Mouse (Mus musculus): ENCODE measurements at regions not wholly inside any gene's neighbourhood (a gene's known extent, or its start where the extent isn't known, plus 50 kb on each side); places are given as distances from the start of the nearest gene placed in this dataset.

GRCm38 (mm10) chr2:78986984-78987383 lies 119.1 kb downstream of the Ube2e3 start:
- no peak for ATAC-seq (ENCODE audit: insufficient number of reproducible peaks, low FRiP score)
- Histone ChIP-seq H3K27me3 (replicated peaks) (no peaks in the 10 kb centered on the region), H3K9ac (no peak overlapping the region)

GRCm38 (mm10) chr2:78987388-78987787 lies 119.5 kb downstream of the Ube2e3 start:
- H3K4me3 ChIP-seq = no peak overlapping the region
- ATAC-seq (ENCODE audit: insufficient number of reproducible peaks, low FRiP score) = no peak
- no peaks in the 10 kb centered on the region for H3K36me3 ChIP-seq
- no peak overlapping the region for H3K4me2 ChIP-seq
- H3K9me3 ChIP-seq (replicated peaks) = no peaks in the 10 kb centered on the region; the same call in 1 of the 2 replicates
- no peaks in the 10 kb centered on the region for H3K27me3 ChIP-seq (replicated peaks)
- peaks cover 5% of the 10 kb centered on the region; the same call in 1 of the 2 replicates for H3K4me1 ChIP-seq (replicated peaks)
- 98% methylated on average over 3 of the region's 3 CpGs for WGBS
- H3K27ac ChIP-seq (ENCODE audit: poor library complexity, severe bottlenecking) = no peak overlapping the region
- H3K9ac ChIP-seq = no peak overlapping the region

More at GRCm38 (mm10) chr2:78986984-78987383, 119.1 kb downstream of the Ube2e3 start:
- Histone ChIP-seq H3K4me3 (no peak overlapping the region), H3K27ac (ENCODE audit: poor library complexity, severe bottlenecking) (no peak overlapping the region), H3K36me3 (no peaks in the 10 kb centered on the region), H3K9me3 (replicated peaks) (no peaks in the 10 kb centered on the region; the same call in 1 of the 2 replicates), H3K4me2 (no peak overlapping the region), H3K4me1 (replicated peaks) (peaks cover 5% of the 10 kb centered on the region; the same call in 1 of the 2 replicates)
- 85% methylated on average over 7 of the region's 7 CpGs for WGBS

- Histone ChIP-seq H3K27me3 (replicated peaks) (no peaks in the 10 kb centered on the region), H3K9me3 (replicated peaks) (no peaks in the 10 kb centered on the region; the same call in 1 of the 2 replicates), H3K4me3 (no peak overlapping the region), H3K9ac (no peak overlapping the region), H3K27ac (ENCODE audit: poor library complexity, severe bottlenecking) (no peak overlapping the region), H3K4me2 (no peak overlapping the region), H3K4me1 (replicated peaks) (peaks cover 5% of the 10 kb centered on the region; the same call in 1 of the 2 replicates), H3K36me3 (no peaks in the 10 kb centered on the region)
- WGBS = 67% methylated on average over 2 of the region's 2 CpGs
- no peak for ATAC-seq (ENCODE audit: insufficient number of reproducible peaks, low FRiP score)
Measured at GRCm38 (mm10) chr2:78988224-78988623, 120.3 kb downstream of the Ube2e3 start.

GRCm38 (mm10) chr2:78994800-78995555 lies 127.1 kb downstream of the Ube2e3 start:
- H3K27ac ChIP-seq (ENCODE audit: poor library complexity, severe bottlenecking) = no peak overlapping the region
- no peak overlapping the region for H3K4me2 ChIP-seq
- ATAC-seq (ENCODE audit: insufficient number of reproducible peaks, low FRiP score) = no peak
- peaks cover 5% of the 10 kb centered on the region; the same call in 1 of the 2 replicates for H3K4me1 ChIP-seq (replicated peaks)
- H3K36me3 ChIP-seq = no peaks in the 10 kb centered on the region
- no peaks in the 10 kb centered on the region for H3K27me3 ChIP-seq (replicated peaks)
- 78% methylated on average over 3 of the region's 3 CpGs for WGBS
- H3K9ac ChIP-seq = no peak overlapping the region
- no peak overlapping the region for H3K4me3 ChIP-seq
- H3K9me3 ChIP-seq (replicated peaks) = no peaks in the 10 kb centered on the region; the same call in 1 of the 2 replicates

GRCm38 (mm10) chr2:78998637-78999036 lies 130.7 kb downstream of the Ube2e3 start:
- H3K27ac ChIP-seq (ENCODE audit: poor library complexity, severe bottlenecking) = no peak overlapping the region
- H3K36me3 ChIP-seq = no peaks in the 10 kb centered on the region
- no peak overlapping the region for H3K4me3 ChIP-seq
- H3K9me3 ChIP-seq (replicated peaks) = no peaks in the 10 kb centered on the region; the same call in 1 of the 2 replicates
- H3K4me1 ChIP-seq (replicated peaks) = no peaks in the 10 kb centered on the region
- no peak overlapping the region for H3K4me2 ChIP-seq
- no peak overlapping the region for H3K9ac ChIP-seq
- 94% methylated on average over 8 of the region's 8 CpGs for WGBS
- ATAC-seq (ENCODE audit: insufficient number of reproducible peaks, low FRiP score) = no peak
- H3K27me3 ChIP-seq (replicated peaks) = no peaks in the 10 kb centered on the region

- Histone ChIP-seq H3K36me3 (no peaks in the 10 kb centered on the region), H3K9ac (no peak overlapping the region), H3K4me2 (no peak overlapping the region), H3K4me3 (no peak overlapping the region), H3K9me3 (replicated peaks) (no peaks in the 10 kb centered on the region), H3K4me1 (replicated peaks) (no peaks in the 10 kb centered on the region), H3K27ac (ENCODE audit: poor library complexity, severe bottlenecking) (no peak overlapping the region), H3K27me3 (replicated peaks) (no peaks in the 10 kb centered on the region)
- ATAC-seq (ENCODE audit: insufficient number of reproducible peaks, low FRiP score) = no peak
- 70% methylated on average over 4 of the region's 4 CpGs for WGBS
Measured at GRCm38 (mm10) chr2:78999410-78999809, 131.5 kb downstream of the Ube2e3 start.

- H3K36me3 ChIP-seq = no peaks in the 10 kb centered on the region
- 43% methylated on average over 1 of the region's 1 CpGs for WGBS
- no peaks in the 10 kb centered on the region for H3K9me3 ChIP-seq (replicated peaks)
- no peak for ATAC-seq (ENCODE audit: insufficient number of reproducible peaks, low FRiP score)
- no peak overlapping the region for H3K4me3 ChIP-seq
- no peak overlapping the region for H3K27ac ChIP-seq (ENCODE audit: poor library complexity, severe bottlenecking)
- no peaks in the 10 kb centered on the region for H3K27me3 ChIP-seq (replicated peaks)
- no peaks in the 10 kb centered on the region for H3K4me1 ChIP-seq (replicated peaks)
- no peak overlapping the region for H3K4me2 ChIP-seq
- H3K9ac ChIP-seq = no peak overlapping the region
Measured at GRCm38 (mm10) chr2:79004862-79005261, 136.9 kb downstream of the Ube2e3 start.

- Histone ChIP-seq H3K4me3 (no peak overlapping the region), H3K4me1 (replicated peaks) (no peaks in the 10 kb centered on the region), H3K27me3 (replicated peaks) (no peaks in the 10 kb centered on the region), H3K9me3 (replicated peaks) (no peaks in the 10 kb centered on the region), H3K9ac (no peak overlapping the region), H3K27ac (ENCODE audit: poor library complexity, severe bottlenecking) (no peak overlapping the region), H3K4me2 (no peak overlapping the region), H3K36me3 (no peaks in the 10 kb centered on the region)
- WGBS = 77% methylated on average over 3 of the region's 3 CpGs
- ATAC-seq (ENCODE audit: insufficient number of reproducible peaks, low FRiP score) = no peak
Measured at GRCm38 (mm10) chr2:79008642-79009041, 140.7 kb downstream of the Ube2e3 start.

GRCm38 (mm10) chr2:79009791-79010190 lies 141.9 kb downstream of the Ube2e3 start:
- Histone ChIP-seq H3K4me2 (no peak overlapping the region), H3K9me3 (replicated peaks) (peaks cover 3% of the 10 kb centered on the region; the same call in 1 of the 2 replicates), H3K27me3 (replicated peaks) (no peaks in the 10 kb centered on the region), H3K36me3 (no peaks in the 10 kb centered on the region), H3K4me3 (no peak overlapping the region), H3K27ac (ENCODE audit: poor library complexity, severe bottlenecking) (no peak overlapping the region), H3K9ac (no peak overlapping the region), H3K4me1 (replicated peaks) (no peaks in the 10 kb centered on the region)
- 36% methylated on average over 2 of the region's 2 CpGs for WGBS
- no peak for ATAC-seq (ENCODE audit: insufficient number of reproducible peaks, low FRiP score)

GRCm38 (mm10) chr2:79010273-79010672 lies 142.3 kb downstream of the Ube2e3 start:
- ATAC-seq (ENCODE audit: insufficient number of reproducible peaks, low FRiP score) = no peak
- peaks cover 3% of the 10 kb centered on the region; the same call in 1 of the 2 replicates for H3K9me3 ChIP-seq (replicated peaks)
- H3K4me2 ChIP-seq = no peak overlapping the region
- 80% methylated on average over 2 of the region's 2 CpGs for WGBS
- no peak overlapping the region for H3K4me3 ChIP-seq
- no peaks in the 10 kb centered on the region for H3K4me1 ChIP-seq (replicated peaks)
- H3K27me3 ChIP-seq (replicated peaks) = no peaks in the 10 kb centered on the region
- H3K36me3 ChIP-seq = no peaks in the 10 kb centered on the region
- H3K9ac ChIP-seq = no peak overlapping the region
- no peak overlapping the region for H3K27ac ChIP-seq (ENCODE audit: poor library complexity, severe bottlenecking)

GRCm38 (mm10) chr2:79018732-79019423 lies 151.0 kb downstream of the Ube2e3 start:
- Histone ChIP-seq H3K4me1 (replicated peaks) (no peaks in the 10 kb centered on the region), H3K4me3 (no peak overlapping the region), H3K27me3 (replicated peaks) (no peaks in the 10 kb centered on the region), H3K36me3 (no peaks in the 10 kb centered on the region), H3K4me2 (no peak overlapping the region), H3K9me3 (replicated peaks) (peaks cover 3% of the 10 kb centered on the region; the same call in 1 of the 2 replicates), H3K27ac (ENCODE audit: poor library complexity, severe bottlenecking) (no peak overlapping the region), H3K9ac (no peak overlapping the region)
- 62% methylated on average over 4 of the region's 4 CpGs for WGBS
- ATAC-seq (ENCODE audit: insufficient number of reproducible peaks, low FRiP score) = no peak

Measured in heart, embryonic 12.5 days (tissue).